28 mouse cellular contexts compared by ENCODE assay signal in the genomic region with DNA sequence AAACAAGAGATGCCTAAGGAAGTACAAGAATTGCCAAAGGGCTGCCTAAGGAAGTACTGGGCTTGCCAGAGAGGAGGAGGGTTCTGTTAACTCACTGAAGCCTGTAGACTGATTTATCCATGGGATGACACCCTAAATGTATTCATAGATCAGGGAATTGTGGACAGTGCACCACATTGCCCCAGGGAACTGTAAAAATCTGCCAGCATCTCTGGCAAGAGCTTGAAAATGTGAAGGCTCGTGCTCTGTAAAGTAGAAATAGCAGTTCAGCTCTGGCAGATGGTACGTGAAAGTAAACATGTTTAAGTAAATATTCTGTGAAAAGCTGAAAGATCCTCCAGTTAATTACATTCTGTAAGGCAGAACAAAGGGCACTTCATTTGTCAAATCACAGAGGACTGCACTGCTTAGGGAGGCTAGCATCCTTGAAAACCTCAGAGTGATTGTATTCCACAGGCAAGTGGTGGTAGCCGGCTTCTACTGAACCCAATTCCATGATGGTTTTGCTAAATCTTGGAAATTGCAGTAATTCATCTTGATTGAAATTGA.
DNase-seq lines count a peak whose midpoint lies in the region; ATAC-seq and TF ChIP-seq lines count a peak whose summit lies in the region.
"Had no signal": no experiment of that assay in that cellular context is flagged by ENCODE, and none has a peak within 500 bp of the region (broad histone marks: within the 10 kb centered on the region; RNA-seq: fewer than 3 reads in every experiment).

No protein-coding gene starts in this region.

- H3K9me3 ChIP-seq in forebrain, embryonic 15.5 days = no peaks in the 10 kb centered on the region
- no peaks in the 10 kb centered on the region for H3K9me3 ChIP-seq in forebrain, embryonic 11.5 days (ENCODE audit: control insufficient read depth, low read length)
- no peaks in the 10 kb centered on the region for H3K9me3 ChIP-seq in midbrain, embryonic 11.5 days (ENCODE audit: control insufficient read depth, low read length)
- no peaks in the 10 kb centered on the region for H3K9me3 ChIP-seq in midbrain, embryonic 13.5 days
- H3K9me3 ChIP-seq: intestine, embryonic 15.5 days had no signal

- peak; percentile 60 for ATAC-seq in forebrain, embryonic 15.5 days (replicated peaks)
- ATAC-seq in forebrain, embryonic 11.5 days (replicated peaks; ENCODE audit: low FRiP score) = no peak
- peak; percentile 74; the same call in 1 of the 2 replicates for ATAC-seq in midbrain, embryonic 11.5 days (ENCODE audit: low FRiP score)
- ATAC-seq in midbrain, embryonic 13.5 days = no peak
- ATAC-seq: hindbrain, embryonic 16.5 days; intestine, embryonic 15.5 days; Patski had no signal

- peak overlapping the region; percentile 43; the same call in 1 of the 2 replicates for H3K27ac ChIP-seq in forebrain, embryonic 15.5 days (replicated peaks)
- no peak overlapping the region for H3K27ac ChIP-seq in forebrain, embryonic 11.5 days (ENCODE audit: low read depth, low read length)
- no peak overlapping the region for H3K27ac ChIP-seq in midbrain, embryonic 11.5 days (ENCODE audit: low read depth, low read length)
- no peak overlapping the region for H3K27ac ChIP-seq in midbrain, embryonic 13.5 days
- H3K27ac ChIP-seq: gastrocnemius, adult 2 months; intestine, embryonic 15.5 days; kidney, postnatal 0 days; liver, embryonic 14.5 days had no signal

- no peaks in the 10 kb centered on the region for H3K36me3 ChIP-seq in forebrain, embryonic 15.5 days
- no peaks in the 10 kb centered on the region for H3K36me3 ChIP-seq in forebrain, embryonic 11.5 days (ENCODE audit: control insufficient read depth, insufficient read depth, low read length)
- no peaks in the 10 kb centered on the region for H3K36me3 ChIP-seq in midbrain, embryonic 11.5 days (ENCODE audit: control insufficient read depth, insufficient read depth, low read length)
- no peaks in the 10 kb centered on the region for H3K36me3 ChIP-seq in midbrain, embryonic 13.5 days
- H3K36me3 ChIP-seq: intestine, embryonic 15.5 days had no signal

- H3K4me3 ChIP-seq in forebrain, embryonic 15.5 days = no peak overlapping the region
- no peak overlapping the region for H3K4me3 ChIP-seq in forebrain, embryonic 11.5 days (ENCODE audit: low read depth, low read length)
- H3K4me3 ChIP-seq in midbrain, embryonic 11.5 days (ENCODE audit: low read depth, low read length) = no peak overlapping the region
- H3K4me3 ChIP-seq in midbrain, embryonic 13.5 days (replicated peaks) = no peak overlapping the region
- H3K4me3 ChIP-seq: gastrocnemius, adult 2 months; intestine, embryonic 15.5 days had no signal

- no peak overlapping the region for H3K4me2 ChIP-seq in forebrain, embryonic 15.5 days (replicated peaks)
- H3K4me2 ChIP-seq in forebrain, embryonic 11.5 days (ENCODE audit: low read depth, low read length, severe bottlenecking) = no peak overlapping the region
- no peak overlapping the region for H3K4me2 ChIP-seq in midbrain, embryonic 11.5 days
- H3K4me2 ChIP-seq in midbrain, embryonic 13.5 days (replicated peaks) = no peak overlapping the region
- H3K4me2 ChIP-seq: heart, embryonic 11.5 days; intestine, embryonic 15.5 days had no signal

- no peak for DNase-seq in forebrain, embryonic 11.5 days (ENCODE audit: low spot score)
- no peak for DNase-seq in midbrain, embryonic 11.5 days (ENCODE audit: low spot score, missing footprints)
- peak; percentile 65 for DNase-seq in brain, embryonic 14.5 days (ENCODE audit: low read depth)
- DNase-seq in mesoderm, embryonic 11.5 days (ENCODE audit: low read depth, low spot score) = peak; percentile 2
- no peak for DNase-seq in adipocyte (ENCODE audit: low spot score)
- DNase-seq in heart, postnatal 14 days = no peak
- DNase-seq: adrenal gland, postnatal 14 days; cerebellum, adult 8-10 months; cerebellum, postnatal 36 days; gastrocnemius, adult 2 months; gastrocnemius, postnatal 36 days; heart, adult 18-20 months; heart, postnatal 4 days; kidney, adult 8-10 months; layer of hippocampus, postnatal 36 days; left cerebral cortex, postnatal 4 days; lung, adult 2 months; right cerebral cortex, postnatal 25 days; thymus, adult 18-20 months; thymus, postnatal 25 days had no signal

- H3K4me1 ChIP-seq in forebrain, embryonic 15.5 days = 0 out of 2 replicates have a peak, but pooled peaks cover 3% of the 10 kb centered on the region
- no peaks in the 10 kb centered on the region for H3K4me1 ChIP-seq in forebrain, embryonic 11.5 days (replicated peaks; ENCODE audit: control insufficient read depth, insufficient read depth, low read length)
- no peaks in the 10 kb centered on the region for H3K4me1 ChIP-seq in midbrain, embryonic 11.5 days (ENCODE audit: control insufficient read depth, insufficient read depth, low read length)
- H3K4me1 ChIP-seq in midbrain, embryonic 13.5 days (replicated peaks) = no peaks in the 10 kb centered on the region
- H3K4me1 ChIP-seq: intestine, embryonic 15.5 days had no signal

- no peak for TF ChIP-seq POLR2A in brain, embryonic 14.5 days (IDR thresholded peaks at IDR 0.05; ENCODE audit: borderline replicate concordance, extremely low read depth, insufficient read depth, insufficient read length, poor library complexity, severe bottlenecking)

- intact Hi-C loops in heart, postnatal 14 days (cut with DNase I) = no loop called here

- H3K9ac ChIP-seq in forebrain, embryonic 15.5 days (replicated peaks) = no peak overlapping the region
- H3K9ac ChIP-seq in forebrain, embryonic 11.5 days (ENCODE audit: low read length) = no peak overlapping the region
- no peak overlapping the region for H3K9ac ChIP-seq in midbrain, embryonic 11.5 days (ENCODE audit: low read length)
- H3K9ac ChIP-seq in midbrain, embryonic 13.5 days (replicated peaks) = no peak overlapping the region
- H3K9ac ChIP-seq: intestine, embryonic 15.5 days; liver, embryonic 14.5 days had no signal

- H3K27me3 ChIP-seq in forebrain, embryonic 15.5 days = no peaks in the 10 kb centered on the region
- H3K27me3 ChIP-seq in forebrain, embryonic 11.5 days (ENCODE audit: control insufficient read depth, insufficient read depth, low read length) = no peaks in the 10 kb centered on the region
- H3K27me3 ChIP-seq in midbrain, embryonic 11.5 days (ENCODE audit: control insufficient read depth, insufficient read depth, low read length) = no peaks in the 10 kb centered on the region
- H3K27me3 ChIP-seq in midbrain, embryonic 13.5 days = no peaks in the 10 kb centered on the region
- H3K27me3 ChIP-seq: intestine, embryonic 15.5 days; Patski had no signal

- no peak for TF ChIP-seq CTCF in brain, embryonic 14.5 days (IDR thresholded peaks at IDR 0.05; ENCODE audit: borderline replicate concordance, extremely low read depth, insufficient read depth, insufficient read length)

- 56% methylated on average over 3 of the region's 3 CpGs for WGBS in forebrain, embryonic 15.5 days
- 85% methylated on average over 3 of the region's 3 CpGs for WGBS in forebrain, embryonic 11.5 days
- WGBS in midbrain, embryonic 11.5 days = 70% methylated on average over 3 of the region's 3 CpGs
- WGBS in midbrain, embryonic 13.5 days = 69% methylated on average over 3 of the region's 3 CpGs

Comparison
In these comparisons a context has a peak if more than half of its experiments do, and no peak if none do; other contexts are left out.
1. ATAC-seq: peak in forebrain, embryonic 15.5 days (single experiment) and midbrain, embryonic 11.5 days (single experiment); none in forebrain, embryonic 11.5 days (single experiment) and midbrain, embryonic 13.5 days (single experiment).
2. DNase-seq: peak in brain, embryonic 14.5 days (single experiment) and mesoderm, embryonic 11.5 days (single experiment); none in forebrain, embryonic 11.5 days (single experiment), midbrain, embryonic 11.5 days (single experiment), adipocyte (single experiment) and heart, postnatal 14 days (0 of 2).